Mouse (Mus musculus) CH12.LX (cell line): ENCODE results near the gene Dmac2. TPM values are rescaled to one million over a fixed set of nuclear protein-coding genes. Genes with fewer than 3 reads are reported as not detected.

Experiments
- DNase-seq: peaks from one replicate; pipeline ENCODE4 v3.0.0-alpha.2; 2013; ENCODE audit errors: extremely low read depth
- H3K27ac ChIP-seq: 2 replicates; pipeline ENCODE4 v1.5.1; 2012; ENCODE audit warnings: low read depth, mild to moderate bottlenecking, control low read depth, moderate library complexity; ENCODE audit not compliant: insufficient read depth
- H3K27me3 ChIP-seq: replicated peaks from 2 replicates; pipeline ENCODE3; 2012; ENCODE audit warnings: inconsistent platforms
- H3K36me3 ChIP-seq, 2 experiments: replicated peaks in 1 of 2; 2 replicates each; pipeline versions ENCODE3 to v1.6.1; 2012; ENCODE audit warnings: inconsistent platforms in 1 of 2, low read length in 1 of 2, mild to moderate bottlenecking in 1 of 2, mixed read lengths in 1 of 2, moderate library complexity in 1 of 2; ENCODE audit not compliant: control insufficient read depth in 1 of 2, insufficient read depth in 1 of 2
- H3K4me1 ChIP-seq, 2 experiments: 2 replicates each; pipeline ENCODE4 v1.6.1; 2012; ENCODE audit warnings: inconsistent platforms in 1 of 2, moderate library complexity in 1 of 2; ENCODE audit not compliant: insufficient read depth in 2 of 2, control insufficient read depth in 1 of 2
- H3K4me2 ChIP-seq: 2 replicates; pipeline ENCODE4 v1.6.1; 2012; ENCODE audit warnings: low read depth, mild to moderate bottlenecking, control low read depth; ENCODE audit not compliant: poor library complexity, insufficient read depth, severe bottlenecking
- H3K4me3 ChIP-seq, 3 experiments: fragments of 150-350 bp in 1 of 3; sonication (generic) in 1 of 3; replicated peaks in 1 of 3; 2 replicates each; pipeline versions ENCODE3 to v1.5.1; 2011 to 2012; ENCODE audit warnings: low read depth in 2 of 3, low read length in 2 of 3, mild to moderate bottlenecking in 2 of 3, moderate library complexity in 2 of 3, control low read depth in 1 of 3, improper control_type of control experiment in 1 of 3, inconsistent platforms in 1 of 3, mixed read lengths in 1 of 3; ENCODE audit not compliant: poor library complexity in 1 of 3
- H3K79me2 ChIP-seq: replicated peaks from 2 replicates; pipeline ENCODE4 v1.6.1; 2012; ENCODE audit warnings: mild to moderate bottlenecking, moderate library complexity; ENCODE audit not compliant: control insufficient read depth, poor library complexity, insufficient read depth, severe bottlenecking; ENCODE audit errors: extremely low read depth
- H3K9ac ChIP-seq: 2 replicates; pipeline ENCODE4 v1.6.1; 2012; ENCODE audit warnings: low read depth, mild to moderate bottlenecking, control low read depth, moderate library complexity; ENCODE audit not compliant: insufficient read depth
- H3K9me3 ChIP-seq: replicated peaks from 2 replicates; pipeline ENCODE3; 2012; ENCODE audit warnings: low read length, inconsistent platforms, mixed read lengths
- BHLHE40 ChIP-seq: IDR thresholded peaks from 2 replicates; pipeline ENCODE4 v1.6.1; 2011; ENCODE audit warnings: mild to moderate bottlenecking, low read depth, low read length, improper control_type of control experiment
- CHD1 ChIP-seq: IDR thresholded peaks from 2 replicates; pipeline ENCODE4 v1.6.1; 2012; ENCODE audit warnings: low read depth, low read length, improper control_type of control experiment, inconsistent platforms
- CTCF ChIP-seq, 2 experiments: IDR thresholded peaks in 1 of 2; conservative IDR thresholded peaks in 1 of 2; 2 replicates each; pipeline ENCODE4 v1.5.1; 2011 to 2012; ENCODE audit warnings: low read depth in 2 of 2, low read length in 2 of 2, improper control_type of control experiment in 1 of 2, inconsistent platforms in 1 of 2, mild to moderate bottlenecking in 1 of 2, moderate library complexity in 1 of 2
- EP300 ChIP-seq: IDR thresholded peaks from 2 replicates; pipeline ENCODE4 v1.6.1; 2011; ENCODE audit warnings: low read length, improper control_type of control experiment
- ETS1 ChIP-seq: conservative IDR thresholded peaks from 2 replicates; pipeline ENCODE4 v1.6.1; 2012; ENCODE audit warnings: low read depth, mild to moderate bottlenecking, inconsistent platforms, low read length, improper control_type of control experiment, moderate library complexity
- IRF4 ChIP-seq: IDR thresholded peaks from 2 replicates; pipeline ENCODE4 v1.6.1; 2014; ENCODE audit warnings: low read depth, mild to moderate bottlenecking, inconsistent platforms, low read length, improper control_type of control experiment
- JUN ChIP-seq: IDR thresholded peaks from 2 replicates; pipeline ENCODE4 v1.6.1; 2011; ENCODE audit warnings: low read depth, mild to moderate bottlenecking, low read length, improper control_type of control experiment, moderate library complexity; ENCODE audit not compliant: insufficient read depth
- MAFK ChIP-seq: IDR thresholded peaks from 2 replicates; pipeline ENCODE4 v1.6.1; 2011; ENCODE audit warnings: low read length, improper control_type of control experiment; ENCODE audit not compliant: insufficient replicate concordance
- MAX ChIP-seq: IDR thresholded peaks from 2 replicates; pipeline ENCODE4 v1.6.1; 2011; ENCODE audit warnings: low read length, improper control_type of control experiment
- MEF2A ChIP-seq: IDR thresholded peaks from 2 replicates; pipeline ENCODE4 v1.6.1; 2014; ENCODE audit warnings: low read depth, mild to moderate bottlenecking, inconsistent platforms, low read length, improper control_type of control experiment, borderline replicate concordance
- MYC ChIP-seq: IDR thresholded peaks from 2 replicates; pipeline ENCODE4 v1.6.1; 2011; ENCODE audit warnings: low read depth, mild to moderate bottlenecking, improper control_type of control experiment, low read length
- NRF1 ChIP-seq: IDR thresholded peaks from 2 replicates; pipeline ENCODE4 v1.6.1; 2014; ENCODE audit warnings: low read depth, mild to moderate bottlenecking, inconsistent platforms, low read length, improper control_type of control experiment, moderate library complexity
- PAX5 ChIP-seq: IDR thresholded peaks from 2 replicates; pipeline ENCODE4 v1.6.1; 2012; ENCODE audit warnings: low read length, inconsistent platforms, mixed read lengths
- POLR2A ChIP-seq: IDR thresholded peaks from 2 replicates; pipeline ENCODE4 v1.6.1; 2011; ENCODE audit warnings: low read depth, mild to moderate bottlenecking, improper control_type of control experiment, low read length
- POLR2AphosphoS2 ChIP-seq: IDR thresholded peaks from 2 replicates; pipeline ENCODE4 v1.6.1; 2011; ENCODE audit warnings: low read depth, low read length, improper control_type of control experiment
- RCOR1 ChIP-seq: conservative IDR thresholded peaks from 2 replicates; pipeline ENCODE4 v1.6.1; 2012; ENCODE audit warnings: low read depth, mild to moderate bottlenecking, inconsistent platforms, low read length, improper control_type of control experiment
- UBTF ChIP-seq: IDR thresholded peaks from 2 replicates; pipeline ENCODE4 v1.6.1; 2012; ENCODE audit warnings: low read depth, mild to moderate bottlenecking, inconsistent platforms, low read length, improper control_type of control experiment, moderate library complexity
- USF1 ChIP-seq: IDR thresholded peaks from 2 replicates; pipeline ENCODE4 v1.6.1; 2014; ENCODE audit warnings: low read depth, mild to moderate bottlenecking, inconsistent platforms, low read length, improper control_type of control experiment
- USF2 ChIP-seq: conservative IDR thresholded peaks from 2 replicates; pipeline ENCODE4 v1.6.1; 2011; ENCODE audit warnings: low read depth, low read length, improper control_type of control experiment
- ZC3H11A ChIP-seq: IDR thresholded peaks from 2 replicates; pipeline ENCODE4 v1.6.1; 2012; ENCODE audit warnings: low read depth, mild to moderate bottlenecking, inconsistent platforms, low read length, improper control_type of control experiment
- dilution Hi-C: fragments of 300-500 bp; cut with MboI; formaldehyde crosslinking; loops from 2 replicates; pipeline ENCODE4 v1.14.3; 2020; ENCODE audit warnings: low sequenced_read_pairs; ENCODE audit not compliant: extremely low pct_unique_long_range_greater_than_20kb, extremely low pct_ligation_motif_present
- in situ Hi-C: fragments of 300-500 bp; cut with MboI; formaldehyde crosslinking; loops from 3 replicates; pipeline ENCODE4 v1.14.3; 2019; ENCODE audit warnings: low sequenced_read_pairs, low pct_ligation_motif_present, low pct_unique_long_range_greater_than_20kb, mixed read lengths
- polyA plus RNA-seq: library from polyadenylated mRNA; unstranded; fragments of >175 nt; gene quantifications from 2 replicates; pipeline ENCODE4 v1.2.1, GENCODE M21; 2012; ENCODE audit warnings: low read depth; ENCODE audit not compliant: insufficient read length
- total RNA-seq, 2 experiments: library from RNA; depleted of rRNA; stranded (reverse); fragments of 300-350 nt in 1 of 2; fragments of >200 nt in 1 of 2; gene quantifications; 2 replicates each; pipeline ENCODE4 v1.2.3; 2012 to 2014

Dmac2 gene
- total and polyA plus RNA-seq, 3 experiments: 18.7 to 35.0 (median 19.8) TPM

- dilution Hi-C loops: no loop called here
- H3K4me3 ChIP-seq: no peak overlapping the region
- no peaks in the 10 kb centered on the region for H3K27me3 ChIP-seq
- TF ChIP-seq MYC (no peak), EP300 (no peak), JUN (no peak), POLR2AphosphoS2 (no peak), ETS1 (no peak), BHLHE40 (no peak), RCOR1 (no peak), CTCF (conservative IDR thresholded peaks at IDR 0.05 in 1 of 2, IDR thresholded peaks at IDR 0.05 in 1 of 2; ENCODE audit: low read depth in 2 of 2, low read length in 2 of 2) (no peak), PAX5 (no peak), USF2 (no peak), USF1 (no peak), IRF4 (no peak)
- TF ChIP-seq, all 38 proteins: peak for 0
- peaks cover 48 to 74% of the 10 kb centered on the region in 2 experiments for H3K36me3 ChIP-seq
- H3K9me3 ChIP-seq: peaks cover 3% of the 10 kb centered on the region
- H3K9ac ChIP-seq: no peak overlapping the region
- DNase-seq: no peak
- in situ Hi-C loops: no loop called here
- H3K79me2 ChIP-seq: no peaks in the 10 kb centered on the region
- no peak overlapping the region for H3K4me2 ChIP-seq
- no peak overlapping the region for H3K27ac ChIP-seq
- peaks cover 0 to 3% of the 10 kb centered on the region in 2 experiments; a peak in 1 of 4 replicates for H3K4me1 ChIP-seq
Observed at GRCm38 (mm10) chr7:25669631-25670030, 50.4 kb downstream of the Dmac2 start.

- no peak overlapping the region for H3K27ac ChIP-seq
- H3K27me3 ChIP-seq: no peaks in the 10 kb centered on the region
- H3K9me3 ChIP-seq: peaks cover 3% of the 10 kb centered on the region
- TF ChIP-seq ZC3H11A (no peak), MAX (no peak), CHD1 (no peak), EP300 (no peak), UBTF (no peak), MEF2A (no peak), MAFK (no peak), POLR2A (no peak), NRF1 (no peak), RCOR1 (no peak), MYC (no peak), USF2 (no peak), PAX5 (no peak), ETS1 (no peak)
- no peak overlapping the region for H3K4me3 ChIP-seq
- H3K4me2 ChIP-seq: no peak overlapping the region
- no peaks in the 10 kb centered on the region for H3K79me2 ChIP-seq
- H3K4me1 ChIP-seq: peaks cover 0 to 3% of the 10 kb centered on the region in 2 experiments; a peak in 1 of 4 replicates
- peaks cover 44 to 69% of the 10 kb centered on the region in 2 experiments for H3K36me3 ChIP-seq
- dilution Hi-C loops: no loop called here
- no peak overlapping the region for H3K9ac ChIP-seq
- DNase-seq: no peak
- in situ Hi-C loops: no loop called here
Observed at GRCm38 (mm10) chr7:25670096-25670495, 50.9 kb downstream of the Dmac2 start.
